Mouse (Mus musculus) midbrain, embryonic 12.5 days (tissue): ENCODE data around the gene Cldn4. TPM values are rescaled to one million over a fixed set of nuclear protein-coding genes. Genes with fewer than 3 reads are reported as not detected.
A peak's percentile ranks its signal among the peaks of the same experiment; 100 is the strongest.

Experiments used
- ATAC-seq: fragments of 200-750 bp; cut with Nextera tagmentation; 2 replicates; pipeline ENCODE4 v1.8.0; 2017; ENCODE audit warnings: low read depth, moderate TSS enrichment, moderate library complexity; ENCODE audit not compliant: low FRiP score
- H3K27ac ChIP-seq: fragments of 300-500 bp; sonication (generic); replicated peaks from 2 replicates; pipeline ENCODE4 v1.5.1; 2016; ENCODE audit warnings: mild to moderate bottlenecking
- H3K27me3 ChIP-seq: fragments of 300-500 bp; sonication (generic); 2 replicates; pipeline ENCODE4 v1.6.1; 2016; ENCODE audit warnings: mild to moderate bottlenecking
- H3K36me3 ChIP-seq: fragments of 300-500 bp; sonication (generic); 2 replicates; pipeline ENCODE4 v1.6.1; 2016
- H3K4me1 ChIP-seq: fragments of 300-500 bp; sonication (generic); 2 replicates; pipeline ENCODE4 v1.6.1; 2016
- H3K4me2 ChIP-seq: fragments of 300-500 bp; sonication (generic); replicated peaks from 2 replicates; pipeline ENCODE4 v1.6.1; 2016; ENCODE audit warnings: mild to moderate bottlenecking, moderate library complexity
- H3K4me3 ChIP-seq: fragments of 300-500 bp; sonication (generic); 2 replicates; pipeline ENCODE4 v1.5.1; 2016; ENCODE audit warnings: mild to moderate bottlenecking
- H3K9ac ChIP-seq: fragments of 300-500 bp; sonication (generic); replicated peaks from 2 replicates; pipeline ENCODE4 v1.6.1; 2016; ENCODE audit warnings: mild to moderate bottlenecking, moderate library complexity
- H3K9me3 ChIP-seq: fragments of 300-500 bp; sonication (generic); 2 replicates; pipeline ENCODE4 v1.6.1; 2016; ENCODE audit warnings: mild to moderate bottlenecking
- WGBS: fragments of 180-500 bp; shearing (Covaris S2); methylation state at CpG from one replicate; pipeline ENCODE4 v1.1.7; 2016; 5-methylcytosine and 5-hydroxymethylcytosine counted together
- polyA plus RNA-seq: library from polyadenylated mRNA; unstranded; fragments of >200 nt; fragmentation: Nextera tagmentation; extraction: Ambion mirVana; gene quantifications from 2 replicates; pipeline ENCODE4 v1.2.1, GENCODE M21; 2016

The Cldn4 gene
- polyA plus RNA-seq, 1 experiment from 2014 or later, result 2.0 TPM

DNA sequence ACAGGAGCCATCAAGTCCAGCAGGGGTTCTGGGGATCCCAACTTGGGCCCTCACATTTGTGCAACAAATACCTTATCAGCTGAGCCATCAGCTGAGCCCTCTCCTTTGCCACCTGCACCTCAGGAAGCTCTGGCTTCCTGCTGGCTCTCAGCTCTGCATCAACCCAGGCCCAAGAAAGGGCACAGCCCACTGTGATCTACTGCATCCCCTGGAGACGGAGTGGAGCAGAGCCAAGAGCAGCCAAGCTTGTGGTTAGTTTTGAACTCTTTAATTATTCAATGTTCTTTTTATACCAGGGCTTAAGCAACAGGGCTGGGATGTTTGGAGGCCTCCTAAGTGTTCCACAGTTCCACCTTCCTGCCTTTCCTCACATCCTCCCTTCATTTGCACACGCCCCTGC, 13.7 kb upstream of the Cldn4 start:
- no peaks in the 10 kb centered on the region; the same call in 1 of the 2 replicates for H3K4me1 ChIP-seq
- 82% methylated on average over 2 of the region's 2 CpGs for WGBS
- no peaks in the 10 kb centered on the region for H3K36me3 ChIP-seq
- no peak overlapping the region for H3K4me3 ChIP-seq
- H3K9ac ChIP-seq, result no peak overlapping the region
- no peak for ATAC-seq
- no peak overlapping the region for H3K4me2 ChIP-seq
- H3K9me3 ChIP-seq, result no peaks in the 10 kb centered on the region
- no peak overlapping the region for H3K27ac ChIP-seq
- H3K27me3 ChIP-seq, result no peaks in the 10 kb centered on the region

DNA sequence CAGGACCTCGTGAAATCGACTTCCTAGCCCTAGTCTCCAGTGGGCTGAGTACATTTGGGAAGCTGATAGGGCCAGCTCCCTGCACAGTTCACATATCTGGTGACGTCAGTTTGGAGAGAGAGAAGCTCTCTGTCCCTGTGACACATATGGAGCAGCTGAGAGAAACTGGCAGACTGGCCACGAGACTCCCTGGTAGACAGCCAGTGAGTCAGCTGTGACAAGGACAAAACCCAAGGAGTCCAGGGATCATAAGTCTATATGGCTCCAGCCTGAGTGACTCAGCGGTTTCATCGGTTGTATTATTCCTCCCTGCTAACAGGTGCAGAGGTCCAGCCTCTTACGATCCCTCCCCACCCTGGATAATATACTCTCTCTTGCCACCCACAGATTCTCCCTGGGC, 12.4 kb upstream of the Cldn4 start:
- no peak for ATAC-seq
- H3K9ac ChIP-seq, result no peak overlapping the region
- 79% methylated on average over 7 of the region's 7 CpGs for WGBS
- H3K9me3 ChIP-seq, result no peaks in the 10 kb centered on the region
- no peaks in the 10 kb centered on the region for H3K27me3 ChIP-seq
- H3K4me2 ChIP-seq, result no peak overlapping the region
- H3K4me3 ChIP-seq, result no peak overlapping the region
- no peak overlapping the region for H3K27ac ChIP-seq
- H3K4me1 ChIP-seq, result no peaks in the 10 kb centered on the region; the same call in 1 of the 2 replicates
- no peaks in the 10 kb centered on the region for H3K36me3 ChIP-seq

DNA sequence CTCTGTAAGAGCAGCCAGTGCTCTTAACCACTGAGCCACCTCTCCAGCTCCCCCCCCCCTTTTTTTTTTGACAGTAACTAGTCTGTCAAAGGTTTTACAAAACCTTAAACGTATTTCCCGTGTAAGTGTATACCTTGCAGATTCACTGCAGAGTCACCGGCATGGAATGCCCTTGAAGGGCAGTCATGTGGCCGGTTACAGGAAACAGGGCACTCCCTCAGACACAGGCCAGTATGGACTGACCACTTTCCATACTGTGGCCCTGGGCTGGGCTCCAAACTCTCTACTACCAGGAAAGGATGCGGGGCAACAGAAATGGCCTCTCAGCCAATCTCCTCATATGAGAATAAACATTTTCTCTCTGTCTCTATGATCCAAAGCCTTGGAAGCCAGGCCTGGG, 8.8 kb upstream of the Cldn4 start:
- no peak overlapping the region for H3K9ac ChIP-seq
- H3K9me3 ChIP-seq, result no peaks in the 10 kb centered on the region
- H3K27me3 ChIP-seq, result 0 out of 2 replicates have a peak, but pooled peaks cover 7% of the 10 kb centered on the region
- no peak overlapping the region for H3K4me2 ChIP-seq
- H3K36me3 ChIP-seq, result no peaks in the 10 kb centered on the region
- H3K27ac ChIP-seq, result no peak overlapping the region
- 86% methylated on average over 5 of the region's 5 CpGs for WGBS
- H3K4me1 ChIP-seq, result no peaks in the 10 kb centered on the region
- H3K4me3 ChIP-seq, result no peak overlapping the region
- no peak for ATAC-seq

DNA sequence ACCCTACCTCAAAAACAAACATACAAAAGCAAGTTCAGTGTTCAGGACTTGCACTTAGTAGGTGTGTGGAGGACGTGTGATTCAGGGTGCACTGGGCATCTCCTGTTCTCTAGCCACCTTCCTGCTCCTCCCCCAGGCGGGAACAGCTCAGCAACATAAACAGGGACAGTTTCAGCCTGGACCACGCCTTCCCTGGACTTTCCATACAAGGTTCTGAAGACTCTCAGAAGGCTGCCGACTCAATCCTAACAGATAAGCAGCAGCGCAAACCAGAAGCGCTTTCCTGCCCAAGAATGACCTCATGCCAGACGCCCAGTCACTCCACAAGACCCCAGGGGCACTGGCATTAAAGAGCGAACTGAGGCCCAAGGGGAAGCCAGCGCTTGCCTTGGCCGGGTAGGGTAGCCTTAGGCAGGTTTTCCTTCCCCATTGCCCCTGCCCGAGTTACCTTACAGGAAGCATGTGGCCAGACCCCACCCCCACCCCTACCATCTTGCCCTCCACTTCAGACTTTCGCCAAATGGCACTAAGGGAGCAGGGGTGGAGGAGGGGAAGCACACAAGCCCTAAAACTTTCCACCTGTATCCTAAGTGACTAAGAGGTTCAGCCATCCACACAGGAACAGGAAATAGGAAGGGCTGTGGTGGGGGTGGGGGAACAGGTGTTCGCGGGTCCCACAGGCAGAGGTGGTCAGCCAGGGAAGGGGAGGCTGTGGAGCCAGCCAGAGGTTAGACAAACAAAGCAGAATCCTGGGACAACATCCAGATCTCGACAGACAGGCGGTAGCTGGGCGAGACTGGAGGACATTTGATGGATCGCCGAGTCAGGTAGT, 4.5 kb upstream of the Cldn4 start:
- Histone ChIP-seq H3K9ac (no peak overlapping the region), H3K36me3 (no peaks in the 10 kb centered on the region), H3K4me2 (no peak overlapping the region), H3K27ac (no peak overlapping the region), H3K4me3 (no peak overlapping the region), H3K27me3 (peaks cover 26% of the 10 kb centered on the region), H3K4me1 (peaks cover 9% of the 10 kb centered on the region; the same call in 1 of the 2 replicates), H3K9me3 (no peaks in the 10 kb centered on the region)
- no peak for ATAC-seq
- WGBS, result 55% methylated on average over 19 of the region's 19 CpGs

DNA sequence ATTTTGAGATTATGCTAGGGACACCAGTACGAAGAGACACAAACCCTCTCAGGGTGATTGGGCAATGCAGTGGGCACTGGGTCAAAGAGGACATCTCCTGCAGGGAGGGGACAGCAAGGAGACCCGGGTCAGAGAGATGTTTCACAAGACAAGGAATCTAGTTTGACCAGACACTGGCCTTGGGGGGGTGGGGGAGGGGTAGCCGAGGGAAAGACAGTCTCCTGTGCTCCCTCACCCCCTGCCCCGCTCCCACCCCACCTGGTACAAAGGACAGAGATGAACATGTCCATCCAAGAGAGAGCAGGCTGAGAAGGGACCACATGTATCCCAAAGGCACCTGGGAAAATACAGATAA, 1.3 kb upstream of the Cldn4 start:
- H3K4me3 ChIP-seq, result no peak overlapping the region

DNA sequence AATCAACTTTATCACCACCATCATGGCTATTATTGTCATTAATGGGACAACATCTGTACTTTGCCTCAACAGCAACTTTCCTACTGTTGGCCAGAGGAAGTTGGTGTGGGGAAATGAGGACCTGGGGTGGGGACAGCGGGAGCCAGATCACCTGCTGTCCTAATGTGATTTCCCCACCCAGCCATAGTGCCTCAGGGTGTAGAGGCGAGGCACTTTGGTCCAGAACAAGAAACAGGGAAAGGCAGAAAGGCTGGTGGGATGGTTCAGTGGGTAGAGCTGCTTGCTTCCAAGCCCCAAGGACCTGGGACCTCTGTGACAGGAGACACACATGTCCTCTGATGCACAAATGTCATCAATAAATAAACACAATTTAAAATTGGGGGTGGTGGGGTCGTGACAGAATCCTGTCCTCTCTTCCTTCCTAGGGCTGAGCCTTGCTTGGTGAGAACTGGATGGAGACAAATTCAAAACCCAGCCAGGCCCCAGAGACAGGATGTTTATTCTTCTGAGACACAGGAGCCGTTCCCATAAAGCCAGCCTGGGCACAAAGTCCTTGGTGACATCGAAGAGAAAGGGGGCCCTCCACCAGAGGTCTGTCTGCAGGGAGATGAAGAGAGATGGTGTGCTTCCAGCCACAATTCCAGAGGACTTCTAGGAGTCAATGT, 818 bp upstream of the Cldn4 start:
- ATAC-seq, result no peak
- Histone ChIP-seq H3K27me3 (peaks cover 56% of the 10 kb centered on the region), H3K4me3 (no peak overlapping the region), H3K36me3 (no peaks in the 10 kb centered on the region), H3K9me3 (no peaks in the 10 kb centered on the region), H3K9ac (no peak overlapping the region), H3K4me1 (peaks cover 10% of the 10 kb centered on the region; the same call in 1 of the 2 replicates), H3K4me2 (no peak overlapping the region), H3K27ac (no peak overlapping the region)
- WGBS, result 70% methylated on average over 5 of the region's 5 CpGs

More for the DNA sequence above, 1.3 kb upstream of the Cldn4 start:
- ATAC-seq, result no peak
- no peaks in the 10 kb centered on the region for H3K36me3 ChIP-seq
- peaks cover 10% of the 10 kb centered on the region; the same call in 1 of the 2 replicates for H3K4me1 ChIP-seq
- H3K27ac ChIP-seq, result no peak overlapping the region
- no peaks in the 10 kb centered on the region for H3K9me3 ChIP-seq
- H3K27me3 ChIP-seq, result peaks cover 56% of the 10 kb centered on the region
- H3K9ac ChIP-seq, result no peak overlapping the region
- 73% methylated on average over 4 of the region's 4 CpGs for WGBS
- H3K4me2 ChIP-seq, result no peak overlapping the region

DNA sequence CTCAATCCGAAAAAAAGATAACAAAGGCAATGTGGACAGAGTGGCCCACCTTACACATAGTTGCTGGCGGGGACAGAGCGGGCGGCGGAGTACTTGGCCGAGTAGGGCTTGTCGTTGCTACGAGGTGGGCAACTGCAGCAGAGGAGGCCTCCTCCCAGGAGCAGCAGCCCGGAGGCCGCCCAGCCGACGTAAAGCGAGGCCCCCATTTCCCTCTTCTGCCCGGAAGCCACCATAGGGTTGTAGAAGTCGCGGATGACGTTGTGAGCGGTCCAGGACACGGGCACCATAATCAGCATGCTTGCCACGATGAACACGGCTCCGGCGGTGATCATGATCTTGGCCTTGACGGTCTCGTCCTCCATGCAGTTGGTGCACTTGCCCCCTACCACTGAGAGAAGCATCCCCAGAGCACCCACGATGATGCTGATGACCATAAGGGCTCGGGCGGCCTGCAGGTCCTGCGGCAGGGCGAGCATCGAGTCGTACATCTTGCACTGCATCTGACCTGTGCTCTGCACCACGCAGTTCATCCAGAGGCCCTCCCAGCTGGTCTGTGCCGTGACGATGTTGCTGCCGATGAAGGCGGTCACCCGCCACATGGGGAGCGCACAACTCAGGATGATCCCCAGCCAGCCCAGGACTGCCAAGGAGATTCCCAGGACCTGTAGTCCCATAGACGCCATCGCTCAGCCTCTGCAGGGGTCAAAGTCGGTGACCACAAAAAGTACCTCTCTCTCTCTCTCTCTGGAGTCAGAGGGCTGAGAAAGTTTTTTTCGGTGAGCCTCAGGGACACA, 474 bp downstream of the Cldn4 start:
- Histone ChIP-seq H3K4me3 (no peak overlapping the region), H3K36me3 (no peaks in the 10 kb centered on the region), H3K27me3 (peaks cover 51% of the 10 kb centered on the region), H3K9ac (no peak overlapping the region), H3K4me2 (peak overlapping the region; percentile 21), H3K27ac (no peak overlapping the region), H3K9me3 (no peaks in the 10 kb centered on the region), H3K4me1 (peaks cover 10% of the 10 kb centered on the region; the same call in 1 of the 2 replicates)
- no peak for ATAC-seq
- 19% methylated on average over 43 of the region's 43 CpGs for WGBS

DNA sequence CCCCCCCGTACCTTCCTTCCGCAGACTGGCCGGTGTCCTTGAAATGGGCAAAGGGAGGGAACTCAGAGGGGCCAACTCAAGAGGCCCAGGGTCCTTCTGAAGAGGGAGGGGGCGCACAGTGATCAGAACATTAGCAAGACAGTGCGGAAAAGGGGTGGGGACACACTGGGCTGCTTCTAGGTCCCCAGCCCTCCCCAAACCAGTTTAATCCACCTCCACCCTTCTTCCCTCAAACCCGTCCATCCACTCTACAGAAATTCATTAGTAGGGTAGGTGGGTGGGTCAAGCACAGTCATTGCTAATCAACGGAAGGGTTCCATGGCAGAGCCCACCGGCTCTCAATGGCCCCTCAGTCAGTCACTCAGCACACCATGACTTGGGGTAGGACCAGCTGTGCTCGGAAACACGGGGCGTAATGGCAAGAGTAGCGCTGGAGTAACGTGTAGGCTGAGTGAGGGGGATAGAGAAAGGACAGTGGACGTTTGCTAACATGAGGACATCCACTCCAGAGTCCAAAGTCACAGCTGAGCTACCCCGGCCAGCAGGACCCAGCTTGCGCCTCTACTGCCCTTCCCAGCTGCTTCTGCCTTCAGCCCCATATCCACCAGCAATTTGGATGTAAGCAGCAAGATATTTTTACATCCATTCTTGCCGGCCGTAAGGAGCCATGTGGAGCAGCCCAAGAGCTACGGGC, 1.3 kb downstream of the Cldn4 start:
- peaks cover 10% of the 10 kb centered on the region; the same call in 1 of the 2 replicates for H3K4me1 ChIP-seq
- no peak overlapping the region for H3K4me2 ChIP-seq
- no peaks in the 10 kb centered on the region for H3K9me3 ChIP-seq
- 48% methylated on average over 18 of the region's 19 CpGs for WGBS
- peaks cover 49% of the 10 kb centered on the region for H3K27me3 ChIP-seq
- ATAC-seq, result no peak
- H3K27ac ChIP-seq, result no peak overlapping the region
- no peaks in the 10 kb centered on the region for H3K36me3 ChIP-seq
- no peak overlapping the region for H3K4me3 ChIP-seq
- no peak overlapping the region for H3K9ac ChIP-seq

DNA sequence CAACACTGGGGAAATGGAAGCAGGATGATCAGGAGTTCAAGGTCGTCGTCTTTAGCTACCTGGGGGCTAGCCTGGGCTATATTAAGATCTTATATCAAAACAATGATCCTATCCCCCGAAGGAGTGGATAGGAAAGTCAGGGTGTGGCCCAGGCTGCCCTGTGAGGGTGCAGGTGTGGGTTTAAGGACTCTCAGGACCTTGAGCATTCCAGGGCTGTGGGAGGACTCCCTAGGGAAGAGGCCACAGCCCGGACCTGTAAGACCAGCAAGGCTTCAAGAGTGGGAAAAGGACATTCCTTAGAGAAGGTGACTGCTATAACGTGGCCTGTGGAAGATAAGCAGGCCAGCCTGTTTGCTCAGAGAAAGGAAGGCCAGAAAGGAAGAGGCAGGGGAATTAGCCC, 2.6 kb downstream of the Cldn4 start:
- H3K4me1 ChIP-seq, result peaks cover 10% of the 10 kb centered on the region; the same call in 1 of the 2 replicates
- 77% methylated on average over 5 of the region's 5 CpGs for WGBS
- H3K4me3 ChIP-seq, result no peak overlapping the region
- H3K36me3 ChIP-seq, result no peaks in the 10 kb centered on the region
- no peak overlapping the region for H3K4me2 ChIP-seq
- H3K9ac ChIP-seq, result no peak overlapping the region
- ATAC-seq, result no peak
- no peaks in the 10 kb centered on the region for H3K9me3 ChIP-seq
- no peak overlapping the region for H3K27ac ChIP-seq
- peaks cover 49% of the 10 kb centered on the region for H3K27me3 ChIP-seq

DNA sequence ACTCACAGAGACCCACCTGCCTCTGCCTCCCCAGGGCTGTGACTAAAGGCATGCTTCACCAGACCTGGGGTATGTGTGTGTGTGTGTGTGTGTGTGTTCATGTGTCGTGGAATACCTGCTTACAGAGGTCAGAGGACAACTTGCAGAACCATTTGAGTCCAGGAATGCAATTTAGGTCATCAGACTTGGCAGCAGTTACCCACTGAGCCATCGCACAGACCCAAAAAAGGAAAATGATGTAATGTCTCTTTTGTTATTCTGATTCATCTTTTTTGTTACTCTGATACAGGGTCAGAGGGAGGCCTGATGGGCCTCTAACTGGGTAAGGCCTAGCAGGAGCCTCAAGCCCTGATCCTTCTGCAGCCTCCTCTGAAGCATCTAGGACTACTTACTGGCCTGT, 4.0 kb downstream of the Cldn4 start:
- Histone ChIP-seq H3K4me2 (no peak overlapping the region), H3K9ac (no peak overlapping the region), H3K4me1 (peaks cover 10% of the 10 kb centered on the region; the same call in 1 of the 2 replicates), H3K9me3 (no peaks in the 10 kb centered on the region), H3K27ac (no peak overlapping the region), H3K36me3 (no peaks in the 10 kb centered on the region), H3K27me3 (peaks cover 44% of the 10 kb centered on the region), H3K4me3 (no peak overlapping the region)
- 88% methylated on average over 2 of the region's 2 CpGs for WGBS
- ATAC-seq, result no peak

DNA sequence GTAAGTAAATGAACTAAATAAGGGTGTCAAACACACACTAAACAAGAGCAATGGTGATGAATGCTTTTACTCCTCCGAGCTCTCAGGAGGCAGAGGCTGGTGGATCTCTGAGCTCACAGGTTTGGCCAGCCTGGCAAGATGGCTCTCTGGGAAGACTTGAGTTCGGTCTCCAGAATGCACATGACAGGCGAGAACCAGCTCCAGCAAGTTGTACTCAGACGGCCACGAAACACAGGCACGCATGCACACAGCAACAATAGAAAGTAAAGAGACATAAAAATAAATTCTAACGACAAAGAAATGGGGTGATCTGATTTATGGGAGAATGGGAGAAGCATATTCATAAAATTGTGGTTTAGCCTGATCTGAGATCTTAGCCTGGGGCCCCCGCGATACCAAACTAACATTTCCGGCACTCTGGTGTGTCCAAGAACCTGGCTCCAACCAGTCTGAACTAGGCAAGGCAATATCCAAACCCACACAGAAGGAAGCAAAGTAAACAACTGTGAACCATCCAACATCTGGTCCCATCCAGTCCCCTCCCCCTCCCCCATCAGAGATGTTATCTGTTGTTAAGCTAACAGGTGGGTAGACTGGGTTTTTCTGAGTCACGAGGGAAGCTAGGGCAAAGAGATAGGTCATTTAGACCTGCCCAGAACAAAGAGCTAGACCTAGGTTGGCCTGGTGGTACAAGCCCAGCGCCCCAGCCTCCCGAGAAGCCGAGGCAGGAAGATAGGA, 5.1 kb downstream of the Cldn4 start:
- ATAC-seq, result no peak
- Histone ChIP-seq H3K9me3 (no peaks in the 10 kb centered on the region), H3K4me3 (no peak overlapping the region), H3K36me3 (no peaks in the 10 kb centered on the region), H3K4me2 (no peak overlapping the region), H3K27me3 (peaks cover 33% of the 10 kb centered on the region), H3K27ac (no peak overlapping the region), H3K4me1 (peaks cover 5% of the 10 kb centered on the region; the same call in 1 of the 2 replicates), H3K9ac (no peak overlapping the region)
- WGBS, result 87% methylated on average over 14 of the region's 14 CpGs
